In genomic region chr8:71476099-71476940, GRCm38 (mm10) we compare ENCODE assay signal across 8 mouse cellular contexts. TPM values are rescaled to one million over a fixed set of nuclear protein-coding genes. Genes with fewer than 3 reads are reported as not detected.
DNase-seq lines count a peak whose midpoint lies in the region; ATAC-seq and TF ChIP-seq lines count a peak whose summit lies in the region.

No protein-coding gene starts in this region.

- H3K36me3 ChIP-seq in CH12.LX (replicated peaks in 1 of 2; ENCODE audit: control insufficient read depth in 1 of 2, insufficient read depth in 1 of 2, low read length in 1 of 2): peaks cover 42 to 58% of the 10 kb centered on the region in 2 experiments
- peaks cover 81% of the 10 kb centered on the region for H3K36me3 ChIP-seq in forebrain, embryonic 13.5 days (ENCODE audit: poor library complexity, severe bottlenecking)
- peaks cover 39% of the 10 kb centered on the region for H3K36me3 ChIP-seq in liver, postnatal 0 days (replicated peaks; ENCODE audit: insufficient read depth, low read length)
- H3K36me3 ChIP-seq in neural tube, embryonic 15.5 days: peaks cover 70% of the 10 kb centered on the region

- intact Hi-C loops in heart, postnatal 10 days (cut with DNase I): no loop called here

- no peak for TF ChIP-seq EP300 in CH12.LX (IDR thresholded peaks at IDR 0.05; ENCODE audit: low read length)
- TF ChIP-seq EP300 in liver, postnatal 0 days (IDR thresholded peaks at IDR 0.05; ENCODE audit: low read depth): no peak

- H3K27ac ChIP-seq in CH12.LX (ENCODE audit: insufficient read depth, low read depth): peak overlapping the region; percentile 79
- H3K27ac ChIP-seq in forebrain, embryonic 13.5 days: peak overlapping the region; percentile 89
- peak overlapping the region; percentile 72 for H3K27ac ChIP-seq in liver, postnatal 0 days (ENCODE audit: low read depth)
- H3K27ac ChIP-seq in neural tube, embryonic 15.5 days (replicated peaks): peak overlapping the region; percentile 93

- dilution Hi-C loops in CH12.LX (cut with MboI; ENCODE audit: extremely low pct_ligation_motif_present, extremely low pct_unique_long_range_greater_than_20kb, low sequenced_read_pairs): no loop called here

- H3K9me3 ChIP-seq in CH12.LX (replicated peaks; ENCODE audit: low read length): no peaks in the 10 kb centered on the region
- no peaks in the 10 kb centered on the region for H3K9me3 ChIP-seq in forebrain, embryonic 13.5 days (replicated peaks)
- no peaks in the 10 kb centered on the region for H3K9me3 ChIP-seq in liver, postnatal 0 days (ENCODE audit: low read length)
- H3K9me3 ChIP-seq in neural tube, embryonic 15.5 days (replicated peaks): no peaks in the 10 kb centered on the region

- TF ChIP-seq POLR2A in CH12.LX (IDR thresholded peaks at IDR 0.05; ENCODE audit: low read depth, low read length): no peak; the same call in 1 of the 2 replicates

- H3K79me2 ChIP-seq in CH12.LX (replicated peaks; ENCODE audit: control insufficient read depth, extremely low read depth, insufficient read depth, poor library complexity, severe bottlenecking): 0 out of 2 replicates have a peak, but pooled peaks cover 6% of the 10 kb centered on the region

- under 1% methylated on average over 86 of the region's 121 CpGs for WGBS in forebrain, embryonic 13.5 days
- 1% methylated on average over 65 of the region's 121 CpGs for WGBS in liver, postnatal 0 days (ENCODE audit: insufficient replicate concordance)
- under 1% methylated on average over 76 of the region's 121 CpGs for WGBS in neural tube, embryonic 15.5 days

- H3K27me3 ChIP-seq in CH12.LX (replicated peaks): no peaks in the 10 kb centered on the region
- no peaks in the 10 kb centered on the region for H3K27me3 ChIP-seq in forebrain, embryonic 13.5 days
- no peaks in the 10 kb centered on the region; the same call in 1 of the 2 replicates for H3K27me3 ChIP-seq in liver, postnatal 0 days (ENCODE audit: insufficient read depth, low read length)
- no peaks in the 10 kb centered on the region for H3K27me3 ChIP-seq in neural tube, embryonic 15.5 days (replicated peaks)

- peak overlapping the region in 2 of 3 experiments; percentile 57 to 68 for H3K4me3 ChIP-seq in CH12.LX (replicated peaks in 1 of 3; ENCODE audit: low read depth in 2 of 3, low read length in 2 of 3, poor library complexity in 1 of 3)
- peak overlapping the region; percentile 54 for H3K4me3 ChIP-seq in forebrain, embryonic 13.5 days
- peak overlapping the region; percentile 55 for H3K4me3 ChIP-seq in liver, postnatal 0 days (ENCODE audit: low read depth, low read length)
- peak overlapping the region; percentile 56 for H3K4me3 ChIP-seq in neural tube, embryonic 15.5 days (replicated peaks)

- TF ChIP-seq CTCF in CH12.LX (conservative IDR thresholded peaks at IDR 0.05 in 1 of 2, IDR thresholded peaks at IDR 0.05 in 1 of 2; ENCODE audit: low read depth in 2 of 2, low read length in 2 of 2): peak in 1 of 2 experiments; percentile 10; a peak in 2 of 4 replicates
- peak; percentile 33 for TF ChIP-seq CTCF in liver, postnatal 0 days (IDR thresholded peaks at IDR 0.05; ENCODE audit: low read depth)

- no peak for TF ChIP-seq RAD21 in CH12.LX (IDR thresholded peaks at IDR 0.05; ENCODE audit: low read depth, low read length)

- no peak for DNase-seq in CH12.LX (ENCODE audit: extremely low read depth)
- peak; percentile 86 to 91 for DNase-seq in heart, postnatal 10 days
- DNase-seq in kidney, postnatal 36 days: peak; percentile 74 to 88
- DNase-seq in liver, postnatal 0 days: peak; percentile 77
- peak; percentile 80 for DNase-seq in testis, postnatal 14 days (ENCODE audit: low spot score)

- H3K9ac ChIP-seq in CH12.LX (ENCODE audit: insufficient read depth, low read depth): peak overlapping the region; percentile 30
- peak overlapping the region; percentile 78 for H3K9ac ChIP-seq in forebrain, embryonic 13.5 days
- H3K9ac ChIP-seq in liver, postnatal 0 days (replicated peaks): peak overlapping the region; percentile 67
- peak overlapping the region; percentile 65 for H3K9ac ChIP-seq in neural tube, embryonic 15.5 days (replicated peaks)

- ATAC-seq in cerebellum, adult (ENCODE audit: insufficient number of reproducible peaks, low FRiP score, low TSS enrichment): peak; percentile 65; the same call in 1 of the 2 replicates
- ATAC-seq in forebrain, embryonic 13.5 days: peak; percentile 73
- peak; percentile 78 for ATAC-seq in liver, postnatal 0 days
- ATAC-seq in neural tube, embryonic 15.5 days (ENCODE audit: low FRiP score): peak; percentile 79

- in situ Hi-C loops in CH12.LX (cut with MboI; ENCODE audit: low pct_ligation_motif_present, low pct_unique_long_range_greater_than_20kb, low sequenced_read_pairs): no loop called here

- H3K4me1 ChIP-seq in CH12.LX (ENCODE audit: control insufficient read depth in 1 of 2, insufficient read depth in 2 of 2): peaks cover 8% of the 10 kb centered on the region in 2 experiments
- H3K4me1 ChIP-seq in forebrain, embryonic 13.5 days: peaks cover 21% of the 10 kb centered on the region
- no peaks in the 10 kb centered on the region; the same call in 1 of the 2 replicates for H3K4me1 ChIP-seq in liver, postnatal 0 days (ENCODE audit: insufficient read depth)
- peaks cover 25% of the 10 kb centered on the region for H3K4me1 ChIP-seq in neural tube, embryonic 15.5 days

- H3K4me2 ChIP-seq in CH12.LX (ENCODE audit: insufficient read depth, low read depth, poor library complexity, severe bottlenecking): peak overlapping the region; percentile 64
- H3K4me2 ChIP-seq in forebrain, embryonic 13.5 days: peak overlapping the region; percentile 87
- peak overlapping the region; percentile 90 for H3K4me2 ChIP-seq in liver, postnatal 0 days (ENCODE audit: low read depth, low read length)
- H3K4me2 ChIP-seq in neural tube, embryonic 15.5 days: peak overlapping the region; percentile 81

TF ChIP-seq in CH12.LX, 34 proteins besides CTCF, POLR2A, EP300 and RAD21 (continues in another document):
- 0 out of 2 replicates have a peak, but pooled peaks have one; percentile 52 for TF ChIP-seq MXI1 (IDR thresholded peaks at IDR 0.05; ENCODE audit: low read depth, low read length)
- no peak for TF ChIP-seq JUND (conservative IDR thresholded peaks at IDR 0.05; ENCODE audit: low read depth, low read length)
- TF ChIP-seq ZNF384 (IDR thresholded peaks at IDR 0.05; ENCODE audit: low read depth, low read length): no peak
- TF ChIP-seq UBTF (IDR thresholded peaks at IDR 0.05; ENCODE audit: low read depth, low read length): peak; percentile 85; the same call in 1 of the 2 replicates
- peak; percentile 85 for TF ChIP-seq BHLHE40 (IDR thresholded peaks at IDR 0.05; ENCODE audit: low read depth, low read length)
- no peak for TF ChIP-seq E2F4 (IDR thresholded peaks at IDR 0.05; ENCODE audit: insufficient replicate concordance, low read depth, low read length)
- TF ChIP-seq KAT2A (IDR thresholded peaks at IDR 0.05; ENCODE audit: insufficient replicate concordance, low read length): no peak
- no peak for TF ChIP-seq MYC (IDR thresholded peaks at IDR 0.05; ENCODE audit: low read depth, low read length)
- TF ChIP-seq IRF4 (IDR thresholded peaks at IDR 0.05; ENCODE audit: low read depth, low read length): no peak
- no peak for TF ChIP-seq SMC3 (IDR thresholded peaks at IDR 0.05; ENCODE audit: low read depth, low read length)
- TF ChIP-seq TBP (conservative IDR thresholded peaks at IDR 0.05; ENCODE audit: low read depth, low read length): no peak

RNA-seq across cellular contexts. Expression of gene Dda1, which starts 7.3 kb away (rescaled TPM):
- total RNA-seq in CH12.LX (2012; rRNA removed) (59.3 and 62.8 TPM in 2 replicates), CH12.LX (2014; rRNA removed) (49.8 and 57.4 TPM in 2 replicates)
- 65.8 and 78.1 TPM in 2 replicates for polyA plus RNA-seq in CH12.LX (2012; ENCODE audit: insufficient read length, low read depth)
- 185 and 193 TPM in 2 replicates for polyA plus RNA-seq in forebrain, embryonic 13.5 days (2015; fragmentation: Nextera tagmentation; extraction: Ambion mirVana)
- total RNA-seq in heart, postnatal 10 days (2021): 10 to 100 TPM; 37.8 to 39.1 TPM
- 30.3 and 31.0 TPM in 2 replicates for polyA plus RNA-seq in liver, postnatal 0 days (2015; fragmentation: Nextera tagmentation; extraction: Ambion mirVana)
- 223 and 252 TPM in 2 replicates for polyA plus RNA-seq in neural tube, embryonic 15.5 days (2015; fragmentation: Nextera tagmentation; extraction: Ambion mirVana)

RNA-seq across cellular contexts. Expression of gene Ano8, which starts 9.4 kb away (rescaled TPM):
- total RNA-seq in CH12.LX (2012; rRNA removed): 5.5 and 6.7 TPM in 2 replicates
- 1.8 and 1.9 TPM in 2 replicates for total RNA-seq in CH12.LX (2014; rRNA removed)
- 1.8 and 2.1 TPM in 2 replicates for polyA plus RNA-seq in CH12.LX (2012; ENCODE audit: insufficient read length, low read depth)
- 4.0 and 4.5 TPM in 2 replicates for polyA plus RNA-seq in forebrain, embryonic 13.5 days (2015; fragmentation: Nextera tagmentation; extraction: Ambion mirVana)
- total RNA-seq in heart, postnatal 10 days (2021): 10 to 100 TPM; 14.6 to 15.3 TPM
- polyA plus RNA-seq in liver, postnatal 0 days (2015; fragmentation: Nextera tagmentation; extraction: Ambion mirVana): 0.14 and 0.27 TPM in 2 replicates
- polyA plus RNA-seq in neural tube, embryonic 15.5 days (2015; fragmentation: Nextera tagmentation; extraction: Ambion mirVana): 5.7 and 6.8 TPM in 2 replicates

RNA-seq across cellular contexts. Expression of gene Mrpl34, which starts 11.6 kb away (rescaled TPM):
- 150 and 180 TPM in 2 replicates for total RNA-seq in CH12.LX (2012; rRNA removed)
- total RNA-seq in CH12.LX (2014; rRNA removed): 80.1 and 94.4 TPM in 2 replicates
- polyA plus RNA-seq in CH12.LX (2012; ENCODE audit: insufficient read length, low read depth): 123 and 133 TPM in 2 replicates
- polyA plus RNA-seq in forebrain, embryonic 13.5 days (2015; fragmentation: Nextera tagmentation; extraction: Ambion mirVana): 212 and 245 TPM in 2 replicates
- 100 to 1,000 TPM; 103 to 116 TPM for total RNA-seq in heart, postnatal 10 days (2021)
- polyA plus RNA-seq in liver, postnatal 0 days (2015; fragmentation: Nextera tagmentation; extraction: Ambion mirVana): 119 and 120 TPM in 2 replicates
- 181 and 182 TPM in 2 replicates for polyA plus RNA-seq in neural tube, embryonic 15.5 days (2015; fragmentation: Nextera tagmentation; extraction: Ambion mirVana)

RNA-seq across cellular contexts. Expression of gene Gtpbp3, which starts 11.6 kb away (rescaled TPM):
- total RNA-seq in CH12.LX (2012; rRNA removed) (26.7 and 29.0 TPM in 2 replicates), CH12.LX (2014; rRNA removed) (19.5 and 20.7 TPM in 2 replicates)
- 17.4 and 21.6 TPM in 2 replicates for polyA plus RNA-seq in CH12.LX (2012; ENCODE audit: insufficient read length, low read depth)
- polyA plus RNA-seq in forebrain, embryonic 13.5 days (2015; fragmentation: Nextera tagmentation; extraction: Ambion mirVana): 13.4 TPM in 2 replicates
- total RNA-seq in heart, postnatal 10 days (2021): 10 to 100 TPM; 19.7 to 22.1 TPM
- polyA plus RNA-seq in liver, postnatal 0 days (2015; fragmentation: Nextera tagmentation; extraction: Ambion mirVana): 4.5 and 4.9 TPM in 2 replicates
- polyA plus RNA-seq in neural tube, embryonic 15.5 days (2015; fragmentation: Nextera tagmentation; extraction: Ambion mirVana): 15.4 and 17.1 TPM in 2 replicates

RNA-seq across cellular contexts. Expression of gene Abhd8, which starts 12.9 kb away (rescaled TPM):
- 28.2 and 33.2 TPM in 2 replicates for total RNA-seq in CH12.LX (2012; rRNA removed)
- 8.5 and 8.9 TPM in 2 replicates for total RNA-seq in CH12.LX (2014; rRNA removed)
- polyA plus RNA-seq in CH12.LX (2012; ENCODE audit: insufficient read length, low read depth): 5.2 and 6.0 TPM in 2 replicates
- 93.9 and 95.7 TPM in 2 replicates for polyA plus RNA-seq in forebrain, embryonic 13.5 days (2015; fragmentation: Nextera tagmentation; extraction: Ambion mirVana)
- 10 to 100 TPM; 31.7 to 34.6 TPM for total RNA-seq in heart, postnatal 10 days (2021)
- polyA plus RNA-seq in liver, postnatal 0 days (2015; fragmentation: Nextera tagmentation; extraction: Ambion mirVana): 4.5 and 5.0 TPM in 2 replicates
- 160 and 192 TPM in 2 replicates for polyA plus RNA-seq in neural tube, embryonic 15.5 days (2015; fragmentation: Nextera tagmentation; extraction: Ambion mirVana)
